Mouse (Mus musculus) stomach, embryonic 15.5 days (tissue): ENCODE results near the gene Fas. TPM values are rescaled to one million over a fixed set of nuclear protein-coding genes. Genes with fewer than 3 reads are reported as not detected.

Experiments
- polyA plus RNA-seq: library from polyadenylated mRNA; unstranded; fragments of >200 nt; fragmentation: Nextera tagmentation; extraction: Ambion mirVana; gene quantifications from 2 replicates; pipeline ENCODE4 v1.2.1, GENCODE M21; 2015

The Fas gene
- polyA plus RNA-seq, 1 experiment from 2014 or later = 4.9 TPM

Other genes with a start within 250 kb of the Fas start
- gene Lipn, start 223.3 kb upstream of the Fas start, polyA plus RNA-seq = 0.14 TPM in 1 of 2 replicates, not detected in the other
- gene Lipm, start 189.7 kb upstream of the Fas start, polyA plus RNA-seq = 0.31 and 0.91 TPM in 2 replicates
- gene Ankrd22, start 124.6 kb upstream of the Fas start, polyA plus RNA-seq = 5.0 and 5.9 TPM in 2 replicates
- gene Stambpl1, start 98.4 kb upstream of the Fas start, polyA plus RNA-seq = 11.6 and 12.2 TPM in 2 replicates
- gene Acta2, start 35.1 kb upstream of the Fas start, polyA plus RNA-seq = 1,795 and 1,820 TPM in 2 replicates
- gene Ch25h, start 184.5 kb downstream of the Fas start, polyA plus RNA-seq = 2.6 and 3.5 TPM in 2 replicates
- 29.8 and 32.5 TPM in 2 replicates for gene Lipa, start 236.8 kb downstream of the Fas start, polyA plus RNA-seq